Mouse (Mus musculus) adrenal gland, postnatal 14 days (tissue): ENCODE measurements around the gene Fgfr2. TPM values are rescaled to one million over a fixed set of nuclear protein-coding genes. Genes with fewer than 3 reads are reported as not detected.

Experiments
- DNase-seq: peaks from one replicate; pipeline ENCODE4 v3.0.0; 2021; ENCODE audit warnings: mixed read lengths
- total RNA-seq: library from RNA; stranded (reverse); gene quantifications from 2 replicates; pipeline ENCODE4 v1.2.3, GENCODE M21; 2021

The Fgfr2 gene
- total RNA-seq, 1 experiment from 2014 or later: 227 TPM

DNA sequence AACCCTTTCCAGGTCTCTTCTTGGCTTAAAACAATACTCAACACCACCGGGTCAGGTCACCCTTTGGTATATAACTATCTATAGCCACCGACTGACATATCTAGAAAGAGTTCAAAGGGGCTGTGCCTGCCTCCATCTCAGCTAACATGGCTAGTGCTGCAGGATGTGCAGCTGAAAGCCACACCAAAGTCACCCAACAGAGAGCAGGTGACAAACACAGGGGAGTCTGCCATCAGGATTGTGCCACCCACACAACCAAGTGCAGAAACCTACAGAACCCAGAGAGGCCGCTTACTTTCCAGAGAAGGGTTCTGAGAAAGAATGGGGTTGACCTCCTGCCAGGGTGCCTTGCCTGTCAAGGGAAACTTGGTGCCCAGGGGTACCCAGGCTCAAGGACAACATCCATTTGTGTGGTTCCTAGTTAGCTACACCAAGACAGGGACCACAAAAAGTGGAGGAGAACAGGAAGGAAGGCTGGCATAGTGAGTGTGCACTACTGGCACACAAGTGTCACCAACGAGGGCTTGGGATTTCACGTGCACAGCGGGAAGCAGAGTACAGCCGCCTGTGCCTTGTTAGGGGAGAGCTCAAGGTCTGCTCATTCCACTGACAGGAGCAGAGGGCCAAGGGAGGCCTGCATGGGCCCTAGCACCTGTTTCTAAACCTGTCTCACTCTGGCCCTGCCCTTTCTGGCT is 350.0 kb downstream of the Fgfr2 start:
- DNase-seq: no peak

DNA sequence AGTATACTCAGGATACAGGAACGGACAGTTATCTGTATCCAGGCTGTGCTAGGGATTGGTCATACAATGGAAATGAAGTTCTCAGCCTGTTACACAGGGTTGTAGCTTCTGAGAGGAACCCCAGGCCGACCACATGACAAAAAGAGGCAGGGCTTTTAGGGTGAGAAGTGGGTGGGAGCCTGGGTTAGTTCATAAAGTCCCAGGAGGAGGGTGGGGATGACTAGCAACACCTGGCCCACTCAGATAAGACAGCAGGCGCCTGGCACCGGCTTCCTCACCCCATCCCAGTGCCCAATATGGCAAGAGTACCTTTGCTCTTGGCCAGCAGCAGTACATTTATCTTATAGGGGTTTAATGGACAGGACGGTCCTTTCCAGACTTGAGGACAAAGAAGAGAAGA is 350.7 kb downstream of the Fgfr2 start:
- DNase-seq: no peak

DNA sequence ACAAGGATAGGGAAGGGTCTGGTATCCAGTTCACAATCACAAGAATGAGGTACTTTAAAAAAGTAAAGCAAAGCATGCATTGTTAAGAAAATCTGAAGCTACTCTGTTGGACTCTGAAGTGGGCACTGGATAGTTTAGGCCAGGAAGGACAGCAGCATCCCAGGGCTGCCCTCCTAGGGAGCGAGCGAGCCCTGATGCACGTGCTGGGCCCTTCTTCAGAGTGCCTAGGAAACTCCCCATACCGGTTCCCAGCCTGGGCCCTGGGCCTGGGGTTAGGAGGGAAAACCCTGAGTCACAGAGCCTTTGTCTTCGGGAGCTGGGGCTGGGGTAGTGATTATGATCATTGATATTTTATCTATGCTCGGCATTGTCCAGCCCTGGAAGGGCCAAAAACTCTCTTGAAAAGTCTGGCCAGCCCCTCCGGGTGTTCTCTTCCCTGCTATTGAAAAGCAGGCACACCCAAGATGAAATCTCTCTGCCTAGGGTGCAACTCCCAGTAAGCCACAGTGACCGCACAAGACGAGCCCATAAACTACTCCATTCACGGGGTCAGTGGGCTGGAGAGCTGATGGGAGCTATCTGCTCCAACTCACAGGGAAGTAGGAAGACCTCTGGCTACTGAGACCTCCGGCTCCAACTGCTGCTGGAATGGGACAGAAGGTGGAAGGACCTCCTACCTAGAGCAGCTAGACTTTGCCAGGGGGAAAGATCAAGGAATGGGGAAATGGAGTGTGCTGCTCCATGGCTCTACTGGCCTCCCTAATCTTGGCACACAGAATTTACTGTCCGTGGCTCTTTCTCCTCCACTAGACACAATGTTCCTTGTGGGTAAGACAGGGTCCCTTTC is 354.4 kb downstream of the Fgfr2 start:
- no peak for DNase-seq

DNA sequence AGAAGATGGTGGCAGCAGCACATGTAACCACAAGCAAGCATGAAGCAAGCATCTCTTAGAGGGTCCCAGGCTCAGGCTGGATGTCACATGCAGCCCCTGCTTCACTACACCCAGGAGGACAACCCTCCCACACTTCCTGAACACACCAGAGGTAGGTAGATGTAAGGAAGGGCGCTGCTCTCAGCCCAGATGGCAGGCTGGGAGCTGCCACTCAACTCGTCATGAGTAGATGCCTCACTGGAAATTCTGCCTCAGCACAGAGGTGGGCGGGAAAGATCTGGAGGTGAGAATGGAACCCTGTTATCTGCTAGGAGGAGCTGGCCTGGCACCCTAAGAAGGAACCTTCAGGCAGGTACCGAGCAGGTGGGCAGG is 355.2 kb downstream of the Fgfr2 start:
- no peak for DNase-seq

DNA sequence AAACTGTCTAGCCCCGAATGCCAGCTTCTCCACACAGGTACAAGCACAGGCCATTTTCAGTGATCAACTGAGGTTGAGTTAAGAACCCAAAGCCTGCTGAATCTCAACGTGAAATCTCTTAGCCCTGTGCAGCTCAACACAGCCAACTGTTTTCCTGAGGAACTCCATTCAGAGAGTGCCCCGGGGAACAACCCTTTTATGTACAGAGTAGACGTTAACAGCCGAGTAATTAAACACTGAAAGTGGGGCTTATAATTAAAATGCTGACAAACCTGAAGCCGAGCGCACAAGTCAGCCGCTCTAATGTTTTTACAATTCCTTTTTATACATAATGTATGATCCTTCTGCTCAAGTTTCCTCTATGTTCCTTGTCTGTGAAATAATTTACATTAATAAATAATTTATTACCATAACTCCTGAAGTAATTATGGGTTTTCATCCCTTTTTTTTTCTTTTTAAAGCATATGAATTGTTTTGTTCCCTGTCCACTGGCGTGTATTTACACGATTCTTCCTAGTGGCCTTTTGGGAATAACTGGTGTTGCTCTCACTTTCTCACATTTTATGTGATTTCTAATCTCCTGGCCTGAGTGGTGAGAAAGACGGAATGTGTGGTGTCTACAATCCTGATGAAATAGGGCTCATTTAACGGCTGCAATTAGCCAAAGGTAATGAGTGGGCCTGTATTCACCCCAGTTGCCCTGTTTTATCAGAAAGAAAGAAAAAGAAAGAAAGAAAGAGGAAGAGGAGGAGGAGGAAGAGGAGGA is 355.7 kb downstream of the Fgfr2 start:
- DNase-seq: no peak

DNA sequence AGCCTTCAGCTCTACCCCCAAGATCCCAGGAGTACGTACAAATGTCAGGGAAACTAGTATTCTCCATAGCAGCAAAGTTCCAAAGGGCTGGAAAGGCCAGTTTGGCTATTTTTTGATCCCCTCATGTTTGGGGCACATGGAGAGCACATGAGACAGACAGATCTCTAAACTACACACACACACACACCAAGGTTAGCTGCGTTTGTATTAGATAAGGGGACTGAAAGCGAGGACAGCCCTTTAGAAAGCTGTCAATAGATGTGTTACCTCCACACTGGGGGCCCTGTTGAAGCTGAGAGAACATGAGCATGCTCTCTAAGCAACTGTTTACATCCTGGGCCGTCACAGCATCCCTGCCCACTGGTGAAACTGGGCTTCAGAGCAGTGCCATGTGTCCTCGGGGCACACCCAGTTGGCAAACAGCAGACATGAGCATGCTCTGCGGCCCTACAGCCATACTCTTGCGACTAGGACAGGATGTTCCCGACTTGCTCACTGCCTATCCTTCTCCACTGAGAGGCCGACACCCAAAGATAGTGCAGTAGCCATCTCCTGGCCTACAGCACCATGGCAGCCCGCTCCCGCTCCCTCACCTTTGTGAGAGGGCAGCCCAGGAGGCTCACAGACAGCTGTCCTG is 356.8 kb downstream of the Fgfr2 start:
- DNase-seq: peak; percentile 51

DNA sequence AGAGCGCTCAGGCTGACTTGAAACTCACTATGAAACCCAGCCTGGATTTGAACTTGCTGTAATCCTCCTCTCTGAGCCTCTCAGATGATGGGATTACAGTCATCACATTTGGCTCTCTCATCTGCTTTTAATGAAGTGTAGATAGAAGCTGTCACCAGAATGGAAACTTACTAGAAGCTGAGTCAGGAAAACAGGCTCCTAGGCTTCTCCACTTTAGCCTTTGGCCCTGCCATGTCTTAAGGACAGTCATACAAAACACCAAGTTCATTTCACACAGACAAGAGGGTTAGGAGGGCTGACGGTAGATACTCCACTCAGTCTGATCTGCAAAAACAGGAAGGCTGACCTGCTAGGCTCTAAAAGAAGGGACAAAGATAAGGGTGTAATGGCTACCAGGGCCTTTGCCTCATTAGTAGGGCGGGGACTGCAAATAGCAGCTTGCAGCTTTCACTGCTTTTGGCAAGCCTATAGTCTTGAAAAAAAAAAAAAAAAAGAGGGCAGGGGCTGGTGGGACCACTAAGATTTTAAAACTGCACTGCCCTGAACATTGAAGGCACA is 357.4 kb downstream of the Fgfr2 start:
- DNase-seq: no peak

GRCm38 (mm10) chr7:132764896-132765491 is 358.2 kb downstream of the Fgfr2 start:
- no peak for DNase-seq

- DNase-seq: no peak
Observed at GRCm38 (mm10) chr7:132764314-132764713, 358.8 kb downstream of the Fgfr2 start.

DNA sequence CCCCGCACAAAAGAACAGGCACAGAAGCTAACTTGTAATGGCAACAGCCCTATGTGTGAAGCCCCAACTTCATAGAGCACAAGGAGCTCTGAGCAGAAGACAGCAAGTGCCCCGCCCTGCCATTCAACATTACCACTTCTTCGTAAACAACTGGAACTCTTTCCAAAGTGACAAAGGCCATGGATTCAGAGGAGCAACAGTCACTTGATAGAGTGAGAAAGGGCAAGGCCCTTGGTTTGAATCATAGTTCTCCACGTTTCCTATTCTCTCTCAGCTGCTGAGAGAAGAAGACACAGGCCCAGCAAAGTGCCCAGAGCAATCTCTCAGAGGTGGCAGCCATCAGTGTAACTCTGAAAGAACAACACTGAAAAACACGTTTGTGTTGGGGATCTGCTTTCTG is 359.2 kb downstream of the Fgfr2 start:
- DNase-seq: no peak

DNA sequence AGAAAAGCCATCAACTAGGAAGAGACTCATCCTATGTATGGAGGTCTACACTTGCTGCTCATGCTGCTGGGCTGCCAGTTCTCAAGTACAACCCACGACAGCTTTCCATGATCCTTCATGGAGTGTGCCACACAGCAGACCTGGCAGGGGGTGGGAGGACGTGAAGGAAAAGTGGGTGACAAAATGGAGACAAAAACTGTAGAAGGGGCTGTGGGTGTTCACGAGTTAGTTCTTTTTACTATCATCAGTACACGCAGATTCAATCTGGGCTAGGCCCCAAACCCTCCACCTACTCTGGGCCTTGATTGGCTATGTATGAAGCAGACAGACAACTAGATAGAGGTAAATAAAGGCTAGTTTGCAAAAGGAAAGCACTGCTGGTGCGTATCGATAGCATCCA is 359.8 kb downstream of the Fgfr2 start:
- DNase-seq: no peak

DNA sequence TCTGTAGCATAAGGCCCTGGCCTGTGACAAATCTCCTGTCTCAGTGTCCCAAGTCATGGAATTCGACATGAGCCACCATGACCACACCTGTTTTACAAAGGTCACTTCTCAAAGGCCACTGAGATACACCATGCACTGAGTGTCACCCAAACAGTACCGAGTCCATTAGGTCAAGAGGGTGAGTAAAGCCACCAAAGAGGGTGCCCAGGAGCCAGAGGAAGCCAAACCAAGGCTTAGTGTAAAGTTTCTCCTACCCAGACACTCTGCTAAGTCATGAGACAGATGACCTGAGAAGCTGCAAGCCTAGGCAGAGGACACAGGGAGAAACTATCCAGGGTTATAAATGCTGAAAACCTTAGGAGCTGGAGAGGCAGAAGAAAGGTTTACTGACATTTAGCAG is 361.7 kb downstream of the Fgfr2 start:
- no peak for DNase-seq

DNA sequence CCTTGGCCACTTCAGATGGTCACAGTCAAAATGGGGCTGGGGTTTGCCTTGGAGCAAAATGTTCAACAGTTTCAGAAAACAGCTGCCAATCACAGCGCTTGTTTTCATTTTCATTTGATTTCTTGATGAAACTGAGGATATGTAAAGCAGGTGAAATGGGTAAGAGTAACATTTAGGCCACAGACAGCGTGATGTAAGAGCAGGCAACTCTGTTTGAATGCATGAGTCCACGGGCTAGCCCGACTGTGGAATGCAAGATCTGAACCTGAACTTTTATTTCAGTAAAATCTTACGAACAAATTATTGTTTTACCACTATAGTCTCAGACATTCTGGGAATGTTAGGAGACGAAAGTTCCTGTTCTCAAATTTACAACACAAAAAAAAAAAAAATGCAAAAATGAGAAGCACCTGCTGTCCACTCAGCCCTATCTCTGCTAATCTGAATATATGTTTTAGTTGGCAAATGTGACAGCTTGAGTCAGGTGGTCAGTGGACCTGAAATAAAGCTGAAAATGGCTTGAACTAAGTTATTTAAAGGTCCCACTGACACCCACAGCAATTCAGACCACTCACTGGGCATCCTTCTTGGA is 362.5 kb downstream of the Fgfr2 start:
- DNase-seq: no peak

DNA sequence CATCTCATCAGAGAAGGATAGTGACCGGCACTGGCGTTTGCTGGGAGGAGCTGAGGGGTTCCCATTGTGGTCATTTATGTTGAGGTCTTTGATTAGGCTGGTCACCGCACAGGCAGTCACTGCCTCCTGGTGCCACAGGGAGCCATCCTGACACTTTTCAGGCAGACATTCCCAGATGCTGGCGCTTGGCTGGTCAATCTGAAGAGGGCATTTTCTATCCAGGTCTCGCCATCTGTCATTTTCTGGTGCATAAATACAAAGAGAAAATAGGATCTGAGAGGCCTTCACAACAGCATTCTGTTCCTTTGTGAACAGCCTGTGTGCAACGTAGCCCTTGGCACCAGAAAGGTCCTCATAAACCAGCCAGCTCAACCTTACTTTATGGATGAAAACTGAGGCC is 363.2 kb downstream of the Fgfr2 start:
- no peak for DNase-seq

- no peak for DNase-seq
Observed at GRCm38 (mm10) chr7:132759405-132759891, 363.7 kb downstream of the Fgfr2 start.

DNA sequence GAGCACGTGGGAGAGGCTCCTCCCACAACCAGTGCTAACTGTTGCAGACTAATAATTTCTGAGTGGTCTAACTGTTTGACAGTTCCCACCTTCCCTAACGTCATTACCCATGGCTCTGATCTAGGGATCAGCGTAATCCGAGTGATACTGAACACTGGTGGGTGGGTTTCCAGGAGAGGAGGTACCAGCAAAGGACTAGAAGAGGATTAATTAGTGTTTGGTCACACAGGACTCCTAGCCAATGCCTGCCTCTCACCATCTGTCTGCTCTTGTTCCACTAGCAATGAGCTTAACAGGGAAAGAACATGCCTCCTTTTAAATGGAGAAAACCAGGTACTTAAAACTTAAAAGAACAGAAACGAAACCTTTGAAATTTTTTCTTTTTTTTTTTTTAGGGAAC is 364.3 kb downstream of the Fgfr2 start:
- no peak for DNase-seq

- DNase-seq: no peak
Observed at GRCm38 (mm10) chr7:132756325-132756724, 366.8 kb downstream of the Fgfr2 start.

GRCm38 (mm10) chr7:132754389-132754750 is 368.8 kb downstream of the Fgfr2 start:
- DNase-seq: peak; percentile 49

- no peak for DNase-seq
Observed at GRCm38 (mm10) chr7:132753518-132754388, 369.4 kb downstream of the Fgfr2 start.

DNA sequence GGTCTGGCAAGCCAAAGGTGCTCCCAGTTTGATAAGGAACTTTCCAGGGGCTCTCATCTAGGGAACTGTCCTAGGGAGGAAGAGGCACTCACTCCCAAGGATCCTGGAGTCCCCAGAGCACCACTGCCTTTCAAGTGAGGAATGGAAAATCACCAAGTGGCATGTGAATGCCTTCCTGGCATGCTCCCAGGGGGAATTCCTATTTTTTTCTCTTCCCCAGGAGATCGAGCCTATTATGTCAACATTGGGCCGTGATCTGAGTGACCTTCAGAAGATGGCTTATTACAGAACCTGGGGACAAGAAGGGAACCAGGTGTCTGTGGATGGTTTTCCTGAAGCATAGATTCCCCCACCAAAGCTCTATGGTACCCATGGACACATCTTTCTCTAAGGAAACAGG is 371.4 kb downstream of the Fgfr2 start:
- DNase-seq: peak; percentile 75
